Mouse (Mus musculus): ENCODE measurements around the gene Pacrg.

GRCm38 (mm10) chr17:10548969-10549368 is 291.1 kb downstream of the Pacrg start:
- TF ChIP-seq EP300 (optimal IDR thresholded peaks at IDR 0.05): no peak
- TF ChIP-seq CTCF (IDR thresholded peaks at IDR 0.05; ENCODE audit: low read depth): no peak

All from stomach, postnatal 0 days (tissue).